Mouse (Mus musculus) T-cell, adult 2 months (primary cell): ENCODE measurements around the gene Nfic.

ENCODE experiments used
- DNase-seq: peaks from one replicate; pipeline ENCODE4 v3.0.0; 2022; ENCODE audit warnings: low spot score

The Nfic gene

DNA sequence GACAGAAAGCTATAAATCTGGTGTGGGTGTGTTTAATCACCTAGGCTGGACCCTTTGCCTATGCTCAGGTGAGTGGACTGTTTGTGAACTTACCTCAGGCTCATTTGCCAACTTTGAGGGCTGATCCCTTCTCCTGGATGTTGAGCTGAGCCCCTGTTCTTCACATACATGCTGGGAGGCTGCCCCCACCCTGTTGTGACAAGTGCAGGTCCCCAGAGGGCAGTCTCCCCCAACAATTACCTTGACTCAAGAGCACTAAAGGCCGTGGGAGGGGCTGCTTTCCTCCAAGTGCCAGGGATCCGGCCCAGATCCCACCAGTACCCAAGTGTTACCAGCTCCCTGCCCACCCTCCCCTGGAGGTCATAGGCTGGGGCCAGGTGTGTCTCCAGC lies 29.6 kb upstream of the Nfic start:
- DNase-seq: peak; percentile 53

DNA sequence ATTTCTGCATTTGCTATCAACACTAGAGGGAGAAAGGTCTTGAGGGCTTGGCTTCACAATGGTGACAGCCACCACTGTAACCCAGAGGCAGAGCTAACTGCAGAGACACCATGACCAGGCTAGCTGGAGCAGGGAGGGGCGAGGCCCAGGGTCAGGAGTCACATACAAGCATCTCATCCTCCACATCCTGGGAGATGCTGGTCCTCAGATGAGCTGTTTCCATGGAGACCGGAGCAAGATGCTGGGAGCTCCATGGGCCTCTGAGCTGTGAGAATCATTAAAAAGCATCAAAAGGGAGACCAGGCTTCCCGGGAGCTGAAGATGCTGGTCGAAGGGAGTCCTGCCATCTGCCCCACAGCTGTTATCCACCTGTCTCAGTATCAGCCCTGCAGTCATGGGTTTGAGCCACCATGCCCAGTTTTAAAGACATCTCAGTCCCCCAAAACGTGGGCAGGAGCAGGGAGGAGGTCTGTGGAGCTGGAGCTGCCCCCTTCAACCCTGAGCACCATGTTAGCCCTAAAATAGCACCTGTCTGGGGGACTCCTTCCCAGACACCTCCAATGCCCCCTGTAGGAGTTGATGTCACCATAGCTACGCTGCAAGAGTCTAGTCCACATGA lies 29.1 kb upstream of the Nfic start:
- no peak for DNase-seq

DNA sequence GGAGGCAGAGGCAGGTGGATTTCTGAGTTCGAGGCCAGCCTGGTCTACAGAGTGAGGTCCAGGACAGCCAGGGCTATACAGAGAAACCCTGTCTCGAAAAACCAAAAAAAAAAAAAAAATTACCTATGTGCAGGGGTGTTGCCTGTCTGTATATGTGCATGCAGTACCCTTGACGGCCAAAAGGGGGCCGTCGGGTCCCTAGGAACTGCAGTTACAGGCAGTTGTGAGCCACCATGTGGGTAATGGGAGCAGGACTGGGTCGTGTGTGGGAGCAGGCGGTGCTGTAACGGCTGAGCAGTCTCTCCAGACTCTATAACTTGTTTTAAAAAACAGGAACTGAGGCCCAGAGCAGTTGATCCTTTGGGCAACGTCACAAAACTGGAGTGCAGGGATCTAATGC lies 28.5 kb upstream of the Nfic start:
- peak; percentile 69 for DNase-seq

DNA sequence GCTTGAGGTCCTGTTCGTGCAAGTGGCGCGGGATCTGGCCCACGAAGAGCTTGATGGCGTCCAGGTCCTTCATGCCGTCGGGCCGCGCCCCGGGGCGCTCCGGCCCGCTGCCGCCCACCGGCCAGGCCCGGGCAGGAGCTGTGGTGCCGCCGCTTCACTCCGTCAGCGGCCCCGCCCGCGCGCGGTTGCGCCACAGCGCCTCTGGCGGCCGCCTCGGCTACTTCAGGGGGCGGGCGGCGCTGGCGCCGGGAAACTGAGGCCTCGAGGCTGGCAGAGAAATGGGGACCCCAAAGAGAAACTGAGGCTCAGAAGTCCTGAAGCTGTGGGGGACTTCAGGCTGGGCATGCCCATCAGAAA lies 27.1 kb upstream of the Nfic start, which contains the start of gene Celf5:
Gene Celf5 (minus strand): TSS at position 177 of the 357 bp plus-strand sequence.
- DNase-seq: peak; percentile 54

DNA sequence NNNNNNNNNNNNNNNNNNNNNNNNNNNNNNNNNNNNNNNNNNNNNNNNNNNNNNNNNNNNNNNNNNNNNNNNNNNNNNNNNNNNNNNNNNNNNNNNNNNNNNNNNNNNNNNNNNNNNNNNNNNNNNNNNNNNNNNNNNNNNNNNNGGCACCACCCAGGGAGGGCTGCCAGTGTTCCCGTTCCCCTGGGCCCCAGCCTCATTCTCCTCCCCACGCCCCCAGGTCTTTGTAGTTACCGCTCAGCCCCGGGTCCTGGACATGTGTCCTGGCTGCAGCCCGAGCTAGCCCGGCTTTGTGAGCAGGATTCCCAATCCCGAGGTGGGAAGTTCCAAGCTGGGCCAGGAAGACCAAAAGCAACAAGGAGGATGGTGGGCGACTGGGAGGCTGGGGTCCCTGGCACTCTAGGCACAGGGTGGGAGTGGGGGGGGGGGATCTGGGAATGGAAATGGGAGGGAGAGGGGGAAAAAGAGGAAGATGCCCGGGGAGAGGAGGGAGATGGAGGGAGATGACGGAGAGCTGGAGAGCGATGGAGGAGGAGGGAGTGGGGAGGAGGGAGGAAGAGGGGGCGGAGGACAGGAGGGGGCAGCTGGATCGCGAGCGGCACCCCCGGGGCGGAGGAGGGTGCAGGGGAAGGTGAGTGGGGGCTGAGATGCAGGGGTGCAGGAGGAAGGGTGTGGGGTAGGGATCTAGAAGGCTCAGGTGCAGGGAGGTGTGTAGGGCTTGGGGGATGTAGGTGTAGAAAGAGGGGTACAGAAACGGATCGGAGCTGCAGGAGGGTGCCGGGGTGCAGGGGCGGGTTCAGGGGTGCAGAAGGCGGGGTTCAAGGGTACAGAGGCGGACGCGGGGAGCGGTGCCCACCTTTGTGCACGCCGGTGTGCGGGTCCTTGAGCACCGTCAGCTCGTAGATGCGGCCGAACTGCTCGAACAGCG lies 26.4 kb upstream of the Nfic start:
- DNase-seq: no peak

DNA sequence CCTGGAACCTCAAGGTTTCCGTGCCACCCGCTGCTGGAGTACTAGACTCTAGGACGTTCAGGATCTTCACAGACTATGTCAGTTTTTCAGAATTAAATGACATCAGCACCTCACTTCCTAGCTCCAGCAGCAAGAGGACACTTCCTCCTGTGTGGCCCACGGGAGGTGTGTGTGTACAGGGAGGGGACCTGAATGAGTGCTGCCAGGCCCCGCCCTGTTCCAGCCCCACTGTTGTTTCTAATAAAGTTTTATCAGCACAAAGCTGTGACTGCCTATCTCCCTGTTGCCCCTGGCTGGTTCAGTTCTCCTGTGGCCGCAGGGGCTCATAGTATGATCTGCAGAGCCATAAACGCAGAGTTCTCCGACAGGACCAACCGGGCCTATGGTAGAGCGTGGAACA lies 19.0 kb upstream of the Nfic start:
- DNase-seq: no peak

- peak; percentile 66 for DNase-seq
These were observed 17.6 kb upstream of the Nfic start for GRCm38 (mm10) chr10:81473003-81473451.

DNA sequence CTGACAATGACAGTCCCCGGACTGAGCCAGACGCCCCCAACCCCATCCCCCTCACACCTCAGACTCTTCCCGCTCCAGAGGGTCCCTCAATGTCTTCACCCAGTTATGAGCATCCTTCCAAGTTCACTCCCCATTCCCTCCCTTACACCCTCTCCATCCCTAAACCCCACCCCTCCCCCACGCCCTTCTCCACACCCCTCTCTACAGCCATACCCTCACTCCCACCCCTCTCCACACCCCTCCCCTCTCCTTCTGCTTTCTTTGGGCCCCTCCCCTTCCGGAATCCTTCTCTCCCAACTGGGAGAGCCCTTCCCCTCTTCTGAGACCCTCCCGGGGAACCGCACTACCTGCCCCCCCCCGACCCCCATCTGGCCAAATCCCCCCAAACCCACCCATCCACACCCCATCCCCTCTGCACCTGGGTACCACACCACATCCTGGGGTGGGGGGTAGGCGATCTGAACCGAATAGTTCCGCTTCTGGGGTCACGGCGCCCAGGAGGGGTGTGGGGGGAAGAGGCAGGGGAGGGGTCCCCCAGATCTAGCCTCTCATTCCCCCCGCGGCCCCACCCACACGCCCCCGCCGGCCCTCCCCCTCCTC lies 17.1 kb upstream of the Nfic start:
- DNase-seq: no peak

- peak; percentile 69 for DNase-seq
These were observed 15.0 kb upstream of the Nfic start for GRCm38 (mm10) chr10:81470454-81470853.

DNA sequence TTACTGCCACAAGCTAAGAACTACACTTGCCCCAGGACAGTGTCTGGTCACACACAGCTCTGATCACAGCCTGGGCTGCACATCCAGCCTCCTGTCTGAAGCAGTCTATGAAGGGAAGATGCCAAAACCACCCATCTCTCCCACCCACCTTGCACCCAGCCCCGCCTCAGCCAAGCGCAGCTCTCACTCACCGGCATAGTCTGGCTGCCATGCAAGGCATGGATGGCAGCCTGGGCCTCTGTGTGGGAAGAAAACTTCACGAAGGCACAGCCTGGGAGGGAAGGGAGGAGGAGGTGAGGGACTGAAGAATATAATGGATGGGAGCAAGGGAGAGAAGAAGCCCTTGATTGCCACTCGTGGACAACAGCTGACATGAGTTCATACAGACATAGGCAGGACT lies 13.8 kb upstream of the Nfic start:
- no peak for DNase-seq

GRCm38 (mm10) chr10:81467670-81468235 lies 12.3 kb upstream of the Nfic start:
- no peak for DNase-seq

DNA sequence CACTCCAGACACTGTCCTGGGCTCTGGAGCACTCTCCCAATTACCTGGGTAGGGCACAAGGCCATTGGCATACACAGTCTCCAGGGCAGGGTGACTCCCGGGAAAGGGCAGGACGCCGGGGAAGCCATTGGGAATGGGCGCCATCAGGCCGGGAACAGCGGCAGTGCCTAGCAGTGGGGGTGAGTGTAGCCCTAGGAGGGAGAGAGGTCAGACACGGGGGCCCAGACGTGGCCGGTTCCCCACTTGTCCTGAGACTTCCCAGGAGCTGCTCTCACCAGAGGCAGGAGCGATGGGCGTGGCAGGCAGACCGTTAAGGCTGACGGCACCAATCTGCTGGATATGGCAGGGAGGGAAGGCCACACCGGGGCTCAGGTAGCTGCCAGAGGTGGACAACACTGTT lies 11.4 kb upstream of the Nfic start:
- no peak for DNase-seq

- no peak for DNase-seq
These were observed 10.6 kb upstream of the Nfic start for GRCm38 (mm10) chr10:81466066-81466465.

- DNase-seq: no peak
These were observed 9.8 kb upstream of the Nfic start for GRCm38 (mm10) chr10:81465265-81465645.

- DNase-seq: peak; percentile 38
These were observed 9.2 kb upstream of the Nfic start for GRCm38 (mm10) chr10:81464405-81465264.

- no peak for DNase-seq
These were observed 8.1 kb upstream of the Nfic start for GRCm38 (mm10) chr10:81463531-81463930.

GRCm38 (mm10) chr10:81462917-81463316 lies 7.5 kb upstream of the Nfic start:
- no peak for DNase-seq

DNA sequence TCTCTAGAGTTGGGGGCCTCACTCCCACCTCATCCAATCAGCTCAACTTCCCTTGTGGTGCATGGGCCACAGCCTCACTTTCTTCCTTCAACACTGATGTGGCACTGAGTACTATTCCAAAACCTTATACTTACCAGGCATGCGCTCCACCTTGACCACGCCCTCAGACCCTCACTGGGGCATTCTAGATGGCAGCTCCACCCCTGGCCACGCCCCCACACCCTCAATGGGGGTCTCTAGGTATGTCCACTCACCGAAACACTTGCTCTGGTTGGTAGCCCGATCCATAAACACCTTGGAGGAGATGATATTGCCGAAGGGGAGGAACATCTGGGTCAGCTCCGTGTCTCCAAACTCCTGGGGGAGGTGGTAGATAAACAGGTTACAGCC lies 7.0 kb upstream of the Nfic start:
- DNase-seq: no peak

GRCm38 (mm10) chr10:81461673-81462414 lies 6.4 kb upstream of the Nfic start:
- no peak for DNase-seq

GRCm38 (mm10) chr10:81460951-81461350 lies 5.5 kb upstream of the Nfic start:
- no peak for DNase-seq

GRCm38 (mm10) chr10:81460471-81460870 lies 5.0 kb upstream of the Nfic start:
- no peak for DNase-seq
